Mouse (Mus musculus) kidney, embryonic 16.5 days (tissue): ENCODE data around the gene Taar7b. TPM values are rescaled to one million over a fixed set of nuclear protein-coding genes. Genes with fewer than 3 reads are reported as not detected.

Source experiments
- ATAC-seq: fragments of 200-750 bp; cut with Nextera tagmentation; 2 replicates; pipeline ENCODE4 v1.8.0; 2017; ENCODE audit warnings: moderate TSS enrichment; ENCODE audit not compliant: low FRiP score, low TSS enrichment
- H3K27ac ChIP-seq: fragments of 300-500 bp; sonication (generic); 2 replicates; pipeline ENCODE4 v1.5.1; 2014; ENCODE audit warnings: low read length
- H3K27me3 ChIP-seq: fragments of 300-500 bp; sonication (generic); 2 replicates; pipeline ENCODE4 v1.6.1; 2014; ENCODE audit warnings: low read length, control low read depth, mixed read lengths; ENCODE audit not compliant: insufficient read depth
- H3K36me3 ChIP-seq: fragments of 300-500 bp; sonication (generic); 2 replicates; pipeline ENCODE4 v1.6.1; 2014; ENCODE audit warnings: low read length, control low read depth, mixed read lengths; ENCODE audit not compliant: insufficient read depth
- H3K4me1 ChIP-seq: fragments of 300-500 bp; sonication (generic); 2 replicates; pipeline ENCODE4 v1.6.1; 2014; ENCODE audit warnings: low read length, control low read depth, mixed read lengths; ENCODE audit not compliant: insufficient read depth
- H3K4me2 ChIP-seq: fragments of 300-500 bp; sonication (generic); replicated peaks from 2 replicates; pipeline ENCODE4 v1.6.1; 2014; ENCODE audit warnings: low read depth, low read length
- H3K4me3 ChIP-seq: fragments of 300-500 bp; sonication (generic); 2 replicates; pipeline ENCODE4 v1.5.1; 2014; ENCODE audit warnings: mild to moderate bottlenecking, low read length
- H3K9ac ChIP-seq: fragments of 300-500 bp; sonication (generic); replicated peaks from 2 replicates; pipeline ENCODE4 v1.6.1; 2014; ENCODE audit warnings: low read length
- H3K9me3 ChIP-seq: fragments of 300-500 bp; sonication (generic); 2 replicates; pipeline ENCODE4 v1.6.1; 2016; ENCODE audit warnings: low read length, control low read depth
- WGBS: fragments of 180-500 bp; shearing (Covaris S2); extraction: QIAGEN DNeasy Blood & Tissue Kit; methylation state at CpG from one replicate; pipeline ENCODE4 v1.1.7; 2014; 5-methylcytosine and 5-hydroxymethylcytosine counted together
- polyA plus RNA-seq: library from polyadenylated mRNA; unstranded; fragments of >200 nt; fragmentation: Nextera tagmentation; extraction: Ambion mirVana; gene quantifications from 2 replicates; pipeline ENCODE4 v1.2.1, GENCODE M21; 2015

Gene Taar7b
- polyA plus RNA-seq, 1 experiment from 2014 or later: not detected

DNA sequence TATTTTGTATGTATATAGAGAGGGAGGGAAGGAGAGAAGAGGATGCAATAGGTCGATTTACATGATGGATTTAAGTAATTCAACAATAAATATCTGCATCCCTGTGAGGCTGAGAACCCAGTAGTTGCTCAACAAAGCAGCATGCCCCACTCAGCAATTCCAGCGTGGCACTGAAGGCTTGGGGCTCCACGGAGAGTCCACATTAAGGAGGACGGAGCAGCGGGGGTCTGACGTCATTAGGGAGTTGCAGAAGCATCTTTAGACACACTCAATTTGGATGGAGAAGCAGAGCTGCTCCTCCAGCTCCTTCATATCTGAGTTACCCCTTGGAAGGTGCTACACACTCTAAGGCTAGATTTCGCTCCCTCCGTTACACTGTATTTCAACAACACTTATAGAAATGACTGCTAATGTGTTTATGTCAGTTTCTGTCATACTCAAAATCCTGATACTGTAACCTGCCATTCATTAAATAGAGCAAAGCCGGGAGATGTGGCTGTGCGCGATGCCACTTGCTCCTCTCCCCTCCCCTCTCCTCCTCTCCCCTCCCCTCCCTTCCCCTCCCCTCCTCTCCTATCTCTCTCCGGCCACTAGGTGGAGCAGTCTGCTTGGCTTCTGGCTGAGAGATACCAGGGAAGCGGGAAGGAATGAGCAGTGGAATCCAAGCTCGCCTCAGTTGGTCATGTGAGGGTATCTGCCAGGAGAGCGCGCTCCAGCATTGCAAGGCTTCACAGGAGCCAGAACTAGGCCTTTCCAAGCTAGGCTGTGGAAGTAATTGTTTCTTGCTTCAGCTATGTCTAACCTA lies 20.6 kb upstream of the Taar7b start:
- no peak overlapping the region for H3K4me3 ChIP-seq
- no peak overlapping the region for H3K9ac ChIP-seq
- ATAC-seq: peak; percentile 67; the same call in 1 of the 2 replicates
- H3K36me3 ChIP-seq: no peaks in the 10 kb centered on the region
- H3K4me2 ChIP-seq: no peak overlapping the region
- no peak overlapping the region for H3K27ac ChIP-seq
- H3K4me1 ChIP-seq: 0 out of 2 replicates have a peak, but pooled peaks cover 2% of the 10 kb centered on the region
- H3K9me3 ChIP-seq: no peaks in the 10 kb centered on the region
- H3K27me3 ChIP-seq: peaks cover 2% of the 10 kb centered on the region; the same call in 1 of the 2 replicates
- WGBS: 46% methylated on average over 16 of the region's 16 CpGs

- Histone ChIP-seq H3K27me3 (no peaks in the 10 kb centered on the region), H3K9ac (no peak within 1 kb of the TSS), H3K4me3 (no peak within 1 kb of the TSS), H3K9me3 (no peaks in the 10 kb centered on the region), H3K4me1 (0 out of 2 replicates have a peak, but pooled peaks cover 3% of the 10 kb centered on the region), H3K4me2 (no peak within 1 kb of the TSS), H3K36me3 (no peaks in the 10 kb centered on the region), H3K27ac (no peak within 1 kb of the TSS)
- 67% methylated on average over 8 of the region's 8 CpGs for WGBS
- no peak for ATAC-seq
Observed at GRCm38 (mm10) chr10:23985546-23985945, 14.2 kb upstream of the Taar7b start, which contains the start of gene Taar6. Gene Taar6, minus strand, starts transcription at chr10:23985646.

DNA sequence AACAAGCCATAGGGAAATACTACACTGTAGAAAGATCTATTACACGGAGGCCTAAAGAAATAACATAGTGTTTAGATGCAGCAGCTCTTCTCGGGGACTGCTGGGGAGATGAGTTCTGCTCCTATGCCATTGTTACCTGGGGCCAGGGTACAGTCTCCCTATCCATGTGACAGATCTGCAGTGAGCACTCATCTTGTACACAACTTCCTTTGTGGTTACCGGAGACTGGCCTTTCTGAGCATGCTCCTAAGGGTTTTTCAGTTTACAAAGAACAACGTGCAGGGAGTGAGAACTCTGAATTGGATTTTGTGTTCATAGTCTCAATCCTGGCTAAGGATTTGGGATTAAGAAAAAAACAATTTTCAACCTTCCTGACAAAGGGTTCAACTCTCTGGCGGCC lies 13.3 kb upstream of the Taar7b start:
- Histone ChIP-seq H3K27me3 (no peaks in the 10 kb centered on the region), H3K9ac (no peak overlapping the region), H3K4me2 (no peak overlapping the region), H3K27ac (no peak overlapping the region), H3K4me3 (no peak overlapping the region), H3K36me3 (no peaks in the 10 kb centered on the region), H3K9me3 (no peaks in the 10 kb centered on the region), H3K4me1 (0 out of 2 replicates have a peak, but pooled peaks cover 3% of the 10 kb centered on the region)
- WGBS: 79% methylated on average over 5 of the region's 5 CpGs
- ATAC-seq: no peak

DNA sequence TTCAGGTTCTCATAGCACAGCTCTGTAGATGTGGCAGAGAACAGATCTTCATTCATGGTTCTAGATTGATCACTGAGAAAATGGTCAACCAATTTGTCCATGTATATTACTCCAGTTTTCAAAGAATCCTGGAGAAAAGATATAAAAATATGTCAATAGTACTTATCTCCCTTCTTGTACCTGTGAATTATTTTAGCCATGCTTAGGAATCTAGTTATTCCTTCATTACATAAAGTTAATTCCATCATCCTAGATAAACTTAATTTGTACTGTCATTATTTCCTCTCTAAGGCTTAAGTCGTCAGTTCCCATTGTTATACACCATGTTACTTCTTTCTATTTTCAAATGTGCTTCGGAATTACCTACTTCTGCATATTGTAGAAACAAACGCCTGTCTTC lies 6.4 kb upstream of the Taar7b start, which contains the start of gene Taar7a:
Gene Taar7a (minus strand): TSS at position 101 of the 400 bp plus-strand sequence.
- Histone ChIP-seq H3K4me2 (no peak within 1 kb of the TSS), H3K4me3 (no peak within 1 kb of the TSS), H3K36me3 (no peaks in the 10 kb centered on the region), H3K27me3 (no peaks in the 10 kb centered on the region), H3K9ac (no peak within 1 kb of the TSS), H3K27ac (no peak within 1 kb of the TSS), H3K4me1 (no peaks in the 10 kb centered on the region), H3K9me3 (no peaks in the 10 kb centered on the region)
- ATAC-seq: no peak
- WGBS: 89% methylated on average over 3 of the region's 3 CpGs

DNA sequence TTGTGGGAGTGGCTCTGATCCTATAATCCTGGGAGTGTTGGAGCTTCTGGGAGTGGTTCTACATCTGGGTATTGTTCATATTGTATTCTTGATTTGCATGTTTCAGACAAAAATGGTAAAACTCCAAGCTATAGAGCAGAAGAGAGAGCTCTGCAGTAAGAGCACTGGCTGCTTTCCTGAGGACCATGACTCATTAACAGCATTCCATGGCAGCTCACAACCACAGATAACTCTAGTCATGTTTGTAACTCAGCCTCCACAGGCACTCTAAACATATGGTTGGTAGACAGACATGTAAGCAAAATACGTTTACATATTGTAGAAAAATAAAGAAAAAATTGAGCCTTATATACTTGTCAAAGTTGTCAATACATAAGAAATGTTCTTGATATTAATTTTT lies 6.7 kb downstream of the Taar7b start:
- H3K4me2 ChIP-seq: no peak overlapping the region
- no peak overlapping the region for H3K27ac ChIP-seq
- H3K9me3 ChIP-seq: no peaks in the 10 kb centered on the region
- H3K4me3 ChIP-seq: no peak overlapping the region
- H3K4me1 ChIP-seq: no peaks in the 10 kb centered on the region
- 72% methylated on average over 1 of the region's 1 CpGs for WGBS
- no peak for ATAC-seq
- no peak overlapping the region for H3K9ac ChIP-seq
- H3K36me3 ChIP-seq: no peaks in the 10 kb centered on the region
- no peaks in the 10 kb centered on the region for H3K27me3 ChIP-seq

DNA sequence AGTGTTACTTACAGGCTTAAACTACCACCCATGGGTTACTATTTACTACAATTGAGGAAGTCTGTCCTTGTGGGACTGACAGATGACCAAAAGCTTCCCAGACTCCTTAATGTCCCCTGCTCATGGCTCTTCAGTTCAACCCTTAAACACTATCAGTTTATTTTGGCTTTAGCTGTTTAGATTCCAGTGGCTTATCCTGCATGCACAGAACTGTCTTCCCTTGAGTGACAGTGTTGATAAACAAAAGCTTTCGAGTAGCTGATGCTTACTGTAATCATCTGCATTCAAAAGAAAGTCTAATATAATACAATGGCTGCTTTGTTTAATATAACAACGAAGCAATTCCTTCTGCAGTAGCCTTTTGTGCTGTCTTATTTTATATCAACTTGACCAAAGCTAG lies 7.3 kb downstream of the Taar7b start:
- WGBS: 68% methylated on average over 2 of the region's 2 CpGs
- Histone ChIP-seq H3K4me2 (no peak overlapping the region), H3K9me3 (no peaks in the 10 kb centered on the region), H3K36me3 (no peaks in the 10 kb centered on the region), H3K9ac (no peak overlapping the region), H3K4me1 (no peaks in the 10 kb centered on the region), H3K4me3 (no peak overlapping the region), H3K27ac (no peak overlapping the region), H3K27me3 (no peaks in the 10 kb centered on the region)
- ATAC-seq: no peak

- Histone ChIP-seq H3K27me3 (no peaks in the 10 kb centered on the region), H3K4me3 (no peak overlapping the region), H3K36me3 (no peaks in the 10 kb centered on the region), H3K9me3 (no peaks in the 10 kb centered on the region), H3K27ac (no peak overlapping the region), H3K4me2 (no peak overlapping the region), H3K9ac (no peak overlapping the region), H3K4me1 (no peaks in the 10 kb centered on the region)
- no peak for ATAC-seq
- 94% methylated on average over 1 of the region's 1 CpGs for WGBS
Observed at GRCm38 (mm10) chr10:24008143-24008542, 8.4 kb downstream of the Taar7b start.

- Histone ChIP-seq H3K36me3 (no peaks in the 10 kb centered on the region), H3K4me3 (no peak within 1 kb of the TSS), H3K27ac (no peak within 1 kb of the TSS), H3K9me3 (0 out of 2 replicates have a peak, but pooled peaks cover 2% of the 10 kb centered on the region), H3K27me3 (no peaks in the 10 kb centered on the region), H3K4me2 (no peak within 1 kb of the TSS), H3K9ac (no peak within 1 kb of the TSS), H3K4me1 (no peaks in the 10 kb centered on the region)
- no peak for ATAC-seq
Observed at GRCm38 (mm10) chr10:24026922-24027321, 27.2 kb downstream of the Taar7b start, which contains the start of gene Taar7d. Gene Taar7d, plus strand, starts transcription at chr10:24027222.

DNA sequence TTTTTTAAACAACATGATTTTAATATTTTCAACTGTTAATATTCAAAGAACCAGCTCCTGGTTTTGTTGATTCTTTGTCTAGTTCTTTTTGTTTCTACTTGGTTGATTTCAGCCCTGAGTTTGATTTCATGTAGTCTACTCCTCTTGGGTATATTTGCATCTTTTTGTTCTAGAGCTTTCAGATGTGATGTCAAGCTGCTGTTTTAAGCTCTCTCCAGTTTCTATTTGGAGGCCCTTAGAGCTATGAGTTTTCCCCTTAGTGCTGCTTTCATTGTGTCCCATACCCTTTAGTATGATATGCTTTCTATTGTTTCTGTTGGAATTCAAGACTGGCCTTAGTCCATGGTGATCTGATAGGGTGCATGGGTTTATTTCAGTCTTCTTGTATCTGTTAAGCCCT lies 31.6 kb downstream of the Taar7b start:
- no peak overlapping the region for H3K4me2 ChIP-seq
- no peak overlapping the region for H3K4me3 ChIP-seq
- 0 out of 2 replicates have a peak, but pooled peaks cover 2% of the 10 kb centered on the region for H3K9me3 ChIP-seq
- H3K9ac ChIP-seq: no peak overlapping the region
- H3K4me1 ChIP-seq: no peaks in the 10 kb centered on the region
- no peak for ATAC-seq
- H3K36me3 ChIP-seq: no peaks in the 10 kb centered on the region
- H3K27me3 ChIP-seq: no peaks in the 10 kb centered on the region
- H3K27ac ChIP-seq: no peak overlapping the region

- Histone ChIP-seq H3K9me3 (no peaks in the 10 kb centered on the region), H3K27ac (no peak within 1 kb of the TSS), H3K4me2 (no peak within 1 kb of the TSS), H3K27me3 (no peaks in the 10 kb centered on the region), H3K4me3 (no peak within 1 kb of the TSS), H3K36me3 (no peaks in the 10 kb centered on the region), H3K9ac (no peak within 1 kb of the TSS), H3K4me1 (no peaks in the 10 kb centered on the region)
- no peak for ATAC-seq
- WGBS: 84% methylated on average over 2 of the region's 2 CpGs
Observed at GRCm38 (mm10) chr10:24037314-24037713, 37.6 kb downstream of the Taar7b start, which contains the start of gene Taar7e. Gene Taar7e, plus strand, starts transcription at chr10:24037614.
